Mouse (Mus musculus): ENCODE measurements around the gene Gpr157. TPM values are rescaled to one million over a fixed set of nuclear protein-coding genes. Genes with fewer than 3 reads are reported as not detected.

Gpr157 gene
- polyA plus RNA-seq, 1 experiment from 2014 or later = 0.29 TPM

GRCm38 (mm10) chr4:150119640-150120039 lies 32.5 kb downstream of the Gpr157 start:
- H3K36me3 ChIP-seq = no peaks in the 10 kb centered on the region
- H3K4me3 ChIP-seq = 0 out of 2 replicates have a peak overlapping the region, but pooled peaks have one; percentile 7
- ATAC-seq (ENCODE audit: low FRiP score) = no peak
- no peak overlapping the region for H3K27ac ChIP-seq
- peaks cover 15% of the 10 kb centered on the region for H3K4me1 ChIP-seq (replicated peaks)
- H3K27me3 ChIP-seq = 0 out of 2 replicates have a peak, but pooled peaks cover 3% of the 10 kb centered on the region
- 50% methylated on average over 14 of the region's 14 CpGs for WGBS
- H3K4me2 ChIP-seq = peak overlapping the region; percentile 41
- H3K9me3 ChIP-seq = no peaks in the 10 kb centered on the region
- H3K9ac ChIP-seq = no peak overlapping the region; the same call in 1 of the 2 replicates

DNA sequence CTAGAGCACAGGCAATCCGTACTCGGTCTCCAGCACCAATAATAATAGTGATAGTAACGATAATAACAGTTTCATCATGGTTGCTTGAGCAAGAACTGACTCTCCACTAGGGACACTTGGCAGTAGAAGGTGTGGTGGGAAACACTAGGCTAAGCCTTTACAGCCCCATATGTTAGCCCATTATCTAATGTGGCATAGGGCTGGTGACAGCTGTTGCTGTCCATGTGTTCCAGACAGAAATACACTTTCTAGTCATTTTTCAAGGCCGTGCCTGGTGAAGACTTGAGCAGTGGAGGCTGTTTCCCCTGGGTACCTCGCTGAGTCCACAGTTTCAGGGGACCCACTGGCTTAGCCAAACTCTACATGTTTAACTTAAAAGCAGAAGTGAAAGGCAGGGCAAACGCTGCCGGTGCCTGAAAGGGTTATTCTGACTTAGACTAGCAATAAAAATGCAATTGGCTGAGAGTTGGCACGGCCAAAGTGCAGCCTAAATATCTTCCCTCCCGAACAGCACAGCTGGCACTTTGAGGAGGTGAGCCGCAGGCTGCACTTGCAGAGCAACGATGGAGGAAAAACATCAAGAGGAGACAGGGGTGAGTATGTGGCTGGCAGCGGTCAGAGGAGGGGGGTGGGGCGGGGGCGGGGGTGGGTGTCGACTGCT lies 33.1 kb downstream of the Gpr157 start:
- no peak overlapping the region for H3K4me2 ChIP-seq
- no peak overlapping the region for H3K9ac ChIP-seq
- ATAC-seq (ENCODE audit: low FRiP score) = no peak
- peak overlapping the region; percentile 35; the same call in 1 of the 2 replicates for H3K27ac ChIP-seq
- H3K9me3 ChIP-seq = no peaks in the 10 kb centered on the region
- 50% methylated on average over 15 of the region's 15 CpGs for WGBS
- H3K27me3 ChIP-seq = 0 out of 2 replicates have a peak, but pooled peaks cover 3% of the 10 kb centered on the region
- H3K4me1 ChIP-seq (replicated peaks) = peaks cover 15% of the 10 kb centered on the region
- H3K36me3 ChIP-seq = no peaks in the 10 kb centered on the region
- no peak overlapping the region for H3K4me3 ChIP-seq

DNA sequence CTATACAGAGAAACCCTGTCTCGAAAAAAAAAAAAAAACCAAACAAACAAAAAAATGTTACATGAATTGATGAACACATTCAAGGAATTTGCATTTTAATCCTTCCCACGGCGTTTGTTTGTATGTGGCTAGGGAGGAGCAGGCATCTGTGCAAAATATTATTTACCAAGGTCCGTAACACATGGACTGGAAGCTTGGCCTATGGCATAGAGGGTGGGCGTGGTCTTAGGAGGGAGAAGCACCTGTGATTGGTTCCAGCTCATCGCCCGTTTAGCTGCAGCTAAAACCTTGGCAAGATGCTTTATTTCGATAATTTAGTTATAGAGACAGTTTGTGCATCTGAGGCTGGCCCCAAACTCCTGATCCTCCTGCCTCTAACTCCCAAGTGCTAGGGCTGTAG lies 34.3 kb downstream of the Gpr157 start:
- ATAC-seq (ENCODE audit: low FRiP score) = no peak
- Histone ChIP-seq H3K4me1 (replicated peaks) (peaks cover 15% of the 10 kb centered on the region), H3K27me3 (0 out of 2 replicates have a peak, but pooled peaks cover 3% of the 10 kb centered on the region), H3K9ac (no peak overlapping the region), H3K27ac (no peak overlapping the region), H3K36me3 (no peaks in the 10 kb centered on the region), H3K4me2 (no peak overlapping the region), H3K4me3 (no peak overlapping the region), H3K9me3 (no peaks in the 10 kb centered on the region)
- 72% methylated on average over 8 of the region's 8 CpGs for WGBS

- no peak for ATAC-seq (ENCODE audit: low FRiP score)
- Histone ChIP-seq H3K36me3 (no peaks in the 10 kb centered on the region), H3K9me3 (no peaks in the 10 kb centered on the region), H3K4me2 (no peak overlapping the region), H3K4me3 (no peak overlapping the region), H3K4me1 (replicated peaks) (peaks cover 15% of the 10 kb centered on the region), H3K27ac (no peak overlapping the region), H3K27me3 (0 out of 2 replicates have a peak, but pooled peaks cover 3% of the 10 kb centered on the region), H3K9ac (no peak overlapping the region)
- 65% methylated on average over 3 of the region's 3 CpGs for WGBS
Observed at GRCm38 (mm10) chr4:150122476-150122875, 35.3 kb downstream of the Gpr157 start.

GRCm38 (mm10) chr4:150126373-150126772 lies 39.2 kb downstream of the Gpr157 start:
- WGBS = 93% methylated on average over 5 of the region's 5 CpGs
- no peak for ATAC-seq (ENCODE audit: low FRiP score)
- Histone ChIP-seq H3K27ac (no peak overlapping the region), H3K36me3 (no peaks in the 10 kb centered on the region), H3K27me3 (0 out of 2 replicates have a peak, but pooled peaks cover 3% of the 10 kb centered on the region), H3K4me2 (no peak overlapping the region), H3K9me3 (no peaks in the 10 kb centered on the region), H3K4me1 (replicated peaks) (no peaks in the 10 kb centered on the region), H3K9ac (no peak overlapping the region), H3K4me3 (no peak overlapping the region)

DNA sequence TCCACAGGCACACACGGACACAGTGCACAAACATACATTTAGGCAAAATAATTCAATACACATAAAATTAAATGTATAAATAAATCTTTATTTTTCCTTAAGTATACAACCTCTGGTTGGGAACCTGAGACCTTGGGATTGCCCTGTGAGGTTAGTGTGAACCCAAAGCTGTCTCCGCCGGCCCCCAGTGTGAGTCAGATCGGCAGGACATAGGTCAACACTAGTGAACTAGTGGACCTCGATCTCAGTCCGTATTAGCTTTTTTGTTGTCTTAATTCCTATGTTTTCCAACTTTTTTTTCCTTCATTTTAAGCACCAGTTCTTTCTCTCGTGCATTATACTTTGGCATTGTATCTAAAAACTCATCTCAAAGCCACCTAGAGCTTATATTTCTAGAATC lies 40.7 kb downstream of the Gpr157 start:
- H3K9ac ChIP-seq = no peak overlapping the region
- H3K9me3 ChIP-seq = no peaks in the 10 kb centered on the region
- peaks cover 3% of the 10 kb centered on the region for H3K4me1 ChIP-seq (replicated peaks)
- H3K4me3 ChIP-seq = no peak overlapping the region
- WGBS = 95% methylated on average over 7 of the region's 7 CpGs
- no peak for ATAC-seq (ENCODE audit: low FRiP score)
- H3K27ac ChIP-seq = no peak overlapping the region
- peaks cover 6% of the 10 kb centered on the region; the same call in 1 of the 2 replicates for H3K27me3 ChIP-seq
- H3K36me3 ChIP-seq = no peaks in the 10 kb centered on the region
- H3K4me2 ChIP-seq = no peak overlapping the region

- Histone ChIP-seq H3K4me3 (no peak overlapping the region), H3K36me3 (no peaks in the 10 kb centered on the region), H3K27me3 (peaks cover 7% of the 10 kb centered on the region; the same call in 1 of the 2 replicates), H3K27ac (no peak overlapping the region), H3K4me1 (replicated peaks) (peaks cover 7% of the 10 kb centered on the region), H3K9me3 (no peaks in the 10 kb centered on the region), H3K9ac (no peak overlapping the region), H3K4me2 (no peak overlapping the region)
- no peak for ATAC-seq (ENCODE audit: low FRiP score)
- WGBS = 59% methylated on average over 8 of the region's 8 CpGs
Observed at GRCm38 (mm10) chr4:150128571-150128970, 41.4 kb downstream of the Gpr157 start.

DNA sequence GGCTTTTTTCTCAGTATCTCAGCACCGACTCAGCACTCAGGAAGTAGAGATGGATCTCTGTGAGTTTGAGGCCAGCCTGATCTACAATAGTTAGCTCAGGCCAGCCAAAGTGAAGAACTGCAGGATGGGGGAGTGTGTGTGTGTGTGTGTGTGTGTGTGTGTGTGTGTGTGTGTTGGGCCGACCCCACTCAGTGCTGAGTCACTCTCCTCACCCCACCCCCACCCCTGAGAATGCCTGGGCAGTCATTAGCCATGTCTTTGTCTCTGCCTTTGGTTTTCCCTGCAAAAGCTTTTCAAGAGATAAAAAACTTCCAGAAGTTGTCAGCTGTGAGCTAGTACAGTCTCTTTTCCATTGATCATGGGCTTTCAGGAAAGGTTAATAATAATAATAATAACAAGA lies 43.5 kb downstream of the Gpr157 start:
- no peak overlapping the region for H3K4me3 ChIP-seq
- 70% methylated on average over 1 of the region's 2 CpGs for WGBS
- ATAC-seq (ENCODE audit: low FRiP score) = no peak
- H3K9ac ChIP-seq = no peak overlapping the region
- peaks cover 7% of the 10 kb centered on the region for H3K4me1 ChIP-seq (replicated peaks)
- H3K27ac ChIP-seq = no peak overlapping the region
- peaks cover 10% of the 10 kb centered on the region; the same call in 1 of the 2 replicates for H3K27me3 ChIP-seq
- no peaks in the 10 kb centered on the region for H3K36me3 ChIP-seq
- H3K9me3 ChIP-seq = no peaks in the 10 kb centered on the region
- no peak overlapping the region for H3K4me2 ChIP-seq

GRCm38 (mm10) chr4:150132692-150133271 lies 45.6 kb downstream of the Gpr157 start:
- Histone ChIP-seq H3K9ac (peak overlapping the region; percentile 43; the same call in 1 of the 2 replicates), H3K27me3 (peaks cover 10% of the 10 kb centered on the region; the same call in 1 of the 2 replicates), H3K4me1 (replicated peaks) (peaks cover 7% of the 10 kb centered on the region), H3K36me3 (no peaks in the 10 kb centered on the region), H3K4me3 (no peak overlapping the region), H3K4me2 (peak overlapping the region; percentile 31), H3K27ac (no peak overlapping the region), H3K9me3 (no peaks in the 10 kb centered on the region)
- ATAC-seq (ENCODE audit: low FRiP score) = no peak
- WGBS = 28% methylated on average over 24 of the region's 24 CpGs

DNA sequence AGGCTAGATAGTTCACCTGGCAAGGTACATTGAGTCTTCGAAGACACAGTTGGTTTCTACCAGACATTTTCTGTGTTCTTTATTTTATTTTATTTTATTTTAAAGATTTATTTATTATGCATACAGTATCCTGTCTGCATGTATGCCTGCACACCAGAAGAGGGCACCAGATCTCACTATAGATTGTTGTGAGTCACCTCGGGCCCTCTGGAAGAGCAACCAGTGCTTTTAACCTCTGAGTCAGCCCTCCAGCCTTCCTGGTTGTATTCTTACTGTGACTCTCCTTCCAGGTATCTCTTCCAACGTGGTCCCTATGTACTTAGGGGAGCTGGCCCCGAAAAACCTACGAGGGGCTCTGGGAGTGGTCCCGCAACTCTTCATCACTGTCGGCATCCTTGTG lies 48.1 kb downstream of the Gpr157 start:
- H3K9ac ChIP-seq = no peak overlapping the region
- no peaks in the 10 kb centered on the region for H3K9me3 ChIP-seq
- ATAC-seq (ENCODE audit: low FRiP score) = no peak
- peaks cover 27% of the 10 kb centered on the region for H3K4me1 ChIP-seq (replicated peaks)
- no peak overlapping the region for H3K4me3 ChIP-seq
- H3K36me3 ChIP-seq = no peaks in the 10 kb centered on the region
- H3K27me3 ChIP-seq = peaks cover 10% of the 10 kb centered on the region; the same call in 1 of the 2 replicates
- no peak overlapping the region for H3K27ac ChIP-seq
- 86% methylated on average over 7 of the region's 7 CpGs for WGBS
- no peak overlapping the region for H3K4me2 ChIP-seq

DNA sequence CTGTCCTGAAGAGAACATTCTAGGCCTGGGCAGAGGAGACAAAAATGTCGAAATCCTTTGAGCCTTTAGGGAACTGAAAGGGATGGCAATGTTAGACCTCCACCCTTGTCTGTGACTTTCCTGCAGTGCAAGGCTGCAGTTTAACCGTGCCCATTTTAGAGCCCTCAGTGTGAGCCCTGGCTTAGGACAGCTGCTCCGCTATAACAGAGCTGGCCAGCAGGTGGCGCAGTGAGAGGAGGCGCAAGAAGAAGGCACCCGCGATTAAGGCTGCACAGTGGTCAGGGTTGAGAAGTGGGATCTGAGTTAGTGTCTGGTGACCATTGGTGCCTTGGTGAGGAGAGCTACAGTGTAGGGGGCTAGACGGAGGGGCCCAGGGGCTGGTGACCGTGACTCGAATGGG lies 49.5 kb downstream of the Gpr157 start:
- Histone ChIP-seq H3K27me3 (peaks cover 10% of the 10 kb centered on the region; the same call in 1 of the 2 replicates), H3K4me3 (no peak overlapping the region), H3K9ac (no peak overlapping the region), H3K36me3 (no peaks in the 10 kb centered on the region), H3K9me3 (no peaks in the 10 kb centered on the region), H3K27ac (no peak overlapping the region), H3K4me2 (no peak overlapping the region), H3K4me1 (replicated peaks) (peaks cover 27% of the 10 kb centered on the region)
- peak; percentile 27; the same call in 1 of the 2 replicates for ATAC-seq (ENCODE audit: low FRiP score)
- WGBS = 8% methylated on average over 10 of the region's 10 CpGs

GRCm38 (mm10) chr4:150137368-150138083 lies 50.4 kb downstream of the Gpr157 start:
- 86% methylated on average over 7 of the region's 7 CpGs for WGBS
- Histone ChIP-seq H3K4me2 (peak overlapping the region; percentile 46; the same call in 1 of the 2 replicates), H3K4me1 (replicated peaks) (peaks cover 27% of the 10 kb centered on the region), H3K27me3 (peaks cover 10% of the 10 kb centered on the region; the same call in 1 of the 2 replicates), H3K27ac (no peak overlapping the region), H3K9me3 (no peaks in the 10 kb centered on the region), H3K4me3 (no peak overlapping the region), H3K36me3 (no peaks in the 10 kb centered on the region), H3K9ac (no peak overlapping the region)
- peak; percentile 6; the same call in 1 of the 2 replicates for ATAC-seq (ENCODE audit: low FRiP score)
